In the genomic region with DNA sequence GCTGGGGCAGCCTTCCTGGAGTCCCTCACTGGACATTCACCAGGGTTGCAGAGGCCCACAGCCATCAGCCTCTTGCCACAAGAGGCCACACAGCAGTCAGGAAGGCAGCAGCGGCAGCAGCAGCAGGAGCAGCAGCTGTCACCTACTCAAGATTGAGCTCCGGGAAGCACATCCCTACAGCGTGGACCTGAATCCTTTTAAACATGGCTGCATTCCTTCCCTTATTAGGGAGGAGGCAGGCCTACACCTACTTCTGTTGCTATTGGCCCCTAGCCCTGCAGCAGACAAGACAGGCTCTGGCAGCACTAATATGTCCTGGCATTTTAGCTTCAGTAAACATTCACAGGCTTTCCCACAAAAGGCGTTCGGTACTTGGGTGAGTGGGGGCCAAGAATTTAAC, we compare ENCODE assay signal across 9 mouse cellular contexts. TPM values are rescaled to one million over a fixed set of nuclear protein-coding genes. Genes with fewer than 3 reads are reported as not detected.
DNase-seq lines count a peak whose midpoint lies in the region; ATAC-seq and TF ChIP-seq lines count a peak whose summit lies in the region.
"Had no signal": no experiment of that assay in that cellular context is flagged by ENCODE, and none has a peak within 500 bp of the region (broad histone marks: within the 10 kb centered on the region; RNA-seq: fewer than 3 reads in every experiment).

No protein-coding gene starts in this region.

- 0 out of 2 replicates have a peak overlapping the region, but pooled peaks have one; percentile 1 for H3K4me2 ChIP-seq in kidney, embryonic 15.5 days
- no peak overlapping the region for H3K4me2 ChIP-seq in embryonic facial prominence, embryonic 11.5 days (ENCODE audit: low read depth, low read length)
- no peak overlapping the region for H3K4me2 ChIP-seq in intestine, embryonic 16.5 days (ENCODE audit: low read depth, low read length)

- no peaks in the 10 kb centered on the region for H3K9me3 ChIP-seq in kidney, embryonic 15.5 days (replicated peaks)
- no peaks in the 10 kb centered on the region for H3K9me3 ChIP-seq in ES-E14 (ENCODE audit: control insufficient read depth, insufficient read depth, low read depth, low read length)
- no peaks in the 10 kb centered on the region for H3K9me3 ChIP-seq in embryonic facial prominence, embryonic 11.5 days (replicated peaks; ENCODE audit: control insufficient read depth, low read length)
- no peaks in the 10 kb centered on the region for H3K9me3 ChIP-seq in intestine, embryonic 16.5 days (ENCODE audit: control insufficient read depth, low read length)

- H3K27ac ChIP-seq in kidney, embryonic 15.5 days: peak overlapping the region; percentile 100
- H3K27ac ChIP-seq in ES-E14 (ENCODE audit: insufficient read depth, low read depth, low read length, poor library complexity, severe bottlenecking): no peak overlapping the region; the same call in 1 of the 2 replicates
- no peak overlapping the region for H3K27ac ChIP-seq in embryonic facial prominence, embryonic 11.5 days (replicated peaks; ENCODE audit: low read depth, low read length)
- peak overlapping the region; percentile 98 for H3K27ac ChIP-seq in intestine, embryonic 16.5 days (ENCODE audit: low read length)

- H3K9ac ChIP-seq in kidney, embryonic 15.5 days: no peak overlapping the region; the same call in 1 of the 2 replicates
- H3K9ac ChIP-seq in ES-E14 (ENCODE audit: insufficient read depth, low read depth, low read length, poor library complexity, severe bottlenecking): peak overlapping the region; percentile 38; the same call in 1 of the 2 replicates
- H3K9ac ChIP-seq in embryonic facial prominence, embryonic 11.5 days (replicated peaks; ENCODE audit: low read length): 0 out of 2 replicates have a peak overlapping the region, but pooled peaks have one; percentile 18
- H3K9ac ChIP-seq in intestine, embryonic 16.5 days (ENCODE audit: low read depth, low read length): no peak overlapping the region; the same call in 1 of the 2 replicates

- WGBS in kidney, embryonic 15.5 days: 52% methylated on average over 5 of the region's 5 CpGs
- 54% methylated on average over 5 of the region's 5 CpGs for WGBS in embryonic facial prominence, embryonic 11.5 days
- 35% methylated on average over 5 of the region's 5 CpGs for WGBS in intestine, embryonic 16.5 days

- in situ Hi-C loops in ES-E14 (cut with MboI; ENCODE audit: low sequenced_read_pairs in 2 of 2, unreplicated experiment in 2 of 2): no loop called here

- peaks cover 41% of the 10 kb centered on the region for H3K4me1 ChIP-seq in kidney, embryonic 15.5 days
- H3K4me1 ChIP-seq in ES-E14 (ENCODE audit: control insufficient read depth in 2 of 2, insufficient read depth in 2 of 2, low read length in 2 of 2, poor library complexity in 1 of 2): peaks cover 2 to 32% of the 10 kb centered on the region in 2 experiments; a peak in 3 of 4 replicates
- H3K4me1 ChIP-seq in embryonic facial prominence, embryonic 11.5 days (ENCODE audit: control insufficient read depth, insufficient read depth, low read length): peaks cover 4% of the 10 kb centered on the region; the same call in 1 of the 2 replicates
- peaks cover 28% of the 10 kb centered on the region for H3K4me1 ChIP-seq in intestine, embryonic 16.5 days (ENCODE audit: control insufficient read depth, insufficient read depth, low read length)

- ATAC-seq in kidney, embryonic 15.5 days (replicated peaks; ENCODE audit: low FRiP score): no peak
- ATAC-seq in embryonic facial prominence, embryonic 11.5 days (replicated peaks; ENCODE audit: insufficient number of reproducible peaks, low FRiP score, low TSS enrichment, low read depth): no peak
- ATAC-seq in intestine, embryonic 16.5 days: no peak
- ATAC-seq: forebrain, embryonic 14.5 days had no signal

- peaks cover 67% of the 10 kb centered on the region for H3K36me3 ChIP-seq in kidney, embryonic 15.5 days
- H3K36me3 ChIP-seq in ES-E14 (ENCODE audit: control insufficient read depth, insufficient read depth, low read length, poor library complexity, severe bottlenecking): peaks cover 46% of the 10 kb centered on the region
- peaks cover 20% of the 10 kb centered on the region for H3K36me3 ChIP-seq in embryonic facial prominence, embryonic 11.5 days (replicated peaks; ENCODE audit: control insufficient read depth, insufficient read depth, low read depth, low read length)
- H3K36me3 ChIP-seq in intestine, embryonic 16.5 days (ENCODE audit: control insufficient read depth, insufficient read depth, low read length): peaks cover 25% of the 10 kb centered on the region

- no peak for DNase-seq in kidney, postnatal 14 days
- DNase-seq in ES-E14 (ENCODE audit: low read depth, low spot score): no peak
- no peak for DNase-seq in embryonic facial prominence, embryonic 11.5 days (ENCODE audit: low spot score)
- DNase-seq in thymus, postnatal 4 days: no peak
- DNase-seq in left cerebral cortex, postnatal 4 days: no peak
- DNase-seq in right cerebral cortex, postnatal 36 days (ENCODE audit: low spot score in 2 of 2): no peak

- intact Hi-C loops in left cerebral cortex, postnatal 4 days (cut with DNase I): no loop called here

- H3K27me3 ChIP-seq in kidney, embryonic 15.5 days: no peaks in the 10 kb centered on the region
- no peaks in the 10 kb centered on the region for H3K27me3 ChIP-seq in embryonic facial prominence, embryonic 11.5 days (ENCODE audit: control insufficient read depth, insufficient read depth, low read length)
- H3K27me3 ChIP-seq in intestine, embryonic 16.5 days (replicated peaks; ENCODE audit: control insufficient read depth, insufficient read depth, low read length): no peaks in the 10 kb centered on the region

- no peak overlapping the region for H3K4me3 ChIP-seq in kidney, embryonic 15.5 days (replicated peaks)
- H3K4me3 ChIP-seq in ES-E14 (ENCODE audit: insufficient read depth in 1 of 2, low read depth in 1 of 2, low read length in 2 of 2, poor library complexity in 1 of 2, severe bottlenecking in 1 of 2): no peak overlapping the region
- H3K4me3 ChIP-seq in embryonic facial prominence, embryonic 11.5 days (ENCODE audit: low read depth, low read length): no peak overlapping the region
- H3K4me3 ChIP-seq in intestine, embryonic 16.5 days (ENCODE audit: low read length): 0 out of 2 replicates have a peak overlapping the region, but pooled peaks have one; percentile 9

TF ChIP-seq in ES-E14, 5 proteins besides CTCF, POLR2A, EP300 and RAD21:
- TF ChIP-seq HCFC1 (IDR thresholded peaks at IDR 0.05; ENCODE audit: borderline replicate concordance, insufficient read depth, low read length) (no peak), MAFK (IDR thresholded peaks at IDR 0.05; ENCODE audit: insufficient read depth, low read depth, low read length) (no peak), CHD2 (IDR thresholded peaks at IDR 0.05; ENCODE audit: low read depth, low read length) (no peak), ZNF384 (IDR thresholded peaks at IDR 0.05; ENCODE audit: low read depth, low read length) (no peak), ZC3H11A (IDR thresholded peaks at IDR 0.05; ENCODE audit: borderline replicate concordance, low read depth, low read length) (no peak)
TF ChIP-seq in ES-E14: peak in this region for 0.

RNA-seq across cellular contexts. Expression of gene Myl6, which starts 3.7 kb away (rescaled TPM):
- polyA plus RNA-seq in kidney, embryonic 15.5 days (2015; fragmentation: Nextera tagmentation; extraction: Ambion mirVana): 1,170 and 1,259 TPM in 2 replicates
- 894 and 1,090 TPM in 2 replicates for total RNA-seq in ES-E14 (2012; rRNA removed)
- 678 and 740 TPM in 2 replicates for polyA plus RNA-seq in embryonic facial prominence, embryonic 11.5 days (2014; fragmentation: Nextera tagmentation; extraction: Ambion mirVana)
- 1,841 and 1,876 TPM in 2 replicates for polyA plus RNA-seq in intestine, embryonic 16.5 days (2015; fragmentation: Nextera tagmentation; extraction: Ambion mirVana)
- total RNA-seq in left cerebral cortex, postnatal 4 days (2021): 100 to 1,000 TPM; 499 to 509 TPM

RNA-seq across cellular contexts. Expression of gene Myl6b, which starts 8.3 kb away (rescaled TPM):
- 4.2 and 4.7 TPM in 2 replicates for polyA plus RNA-seq in kidney, embryonic 15.5 days (2015; fragmentation: Nextera tagmentation; extraction: Ambion mirVana)
- 2.0 and 3.7 TPM in 2 replicates for total RNA-seq in ES-E14 (2012; rRNA removed)
- 2.3 and 2.9 TPM in 2 replicates for polyA plus RNA-seq in embryonic facial prominence, embryonic 11.5 days (2014; fragmentation: Nextera tagmentation; extraction: Ambion mirVana)
- polyA plus RNA-seq in intestine, embryonic 16.5 days (2015; fragmentation: Nextera tagmentation; extraction: Ambion mirVana): 2.8 TPM in 2 replicates
- 10 to 100 TPM; 61.7 to 65.2 TPM for total RNA-seq in left cerebral cortex, postnatal 4 days (2021)

RNA-seq across cellular contexts. Expression of gene Smarcc2, which starts 31.2 kb away (rescaled TPM):
- 75.9 and 77.2 TPM in 2 replicates for polyA plus RNA-seq in kidney, embryonic 15.5 days (2015; fragmentation: Nextera tagmentation; extraction: Ambion mirVana)
- 18.9 and 22.8 TPM in 2 replicates for total RNA-seq in ES-E14 (2012; rRNA removed)
- 103 and 109 TPM in 2 replicates for polyA plus RNA-seq in embryonic facial prominence, embryonic 11.5 days (2014; fragmentation: Nextera tagmentation; extraction: Ambion mirVana)
- polyA plus RNA-seq in intestine, embryonic 16.5 days (2015; fragmentation: Nextera tagmentation; extraction: Ambion mirVana): 46.6 and 51.1 TPM in 2 replicates
- 100 to 1,000 TPM; 295 to 311 TPM for total RNA-seq in left cerebral cortex, postnatal 4 days (2021)

RNA-seq across cellular contexts. Expression of gene Esyt1, which starts 35.4 kb away (rescaled TPM):
- polyA plus RNA-seq in kidney, embryonic 15.5 days (2015; fragmentation: Nextera tagmentation; extraction: Ambion mirVana): 19.4 and 22.8 TPM in 2 replicates
- total RNA-seq in ES-E14 (2012; rRNA removed): 62.7 and 135 TPM in 2 replicates
- polyA plus RNA-seq in embryonic facial prominence, embryonic 11.5 days (2014; fragmentation: Nextera tagmentation; extraction: Ambion mirVana): 12.5 and 15.8 TPM in 2 replicates
- 24.4 and 25.7 TPM in 2 replicates for polyA plus RNA-seq in intestine, embryonic 16.5 days (2015; fragmentation: Nextera tagmentation; extraction: Ambion mirVana)
- total RNA-seq in left cerebral cortex, postnatal 4 days (2021): 10 to 100 TPM; 13.7 to 16.3 TPM

RNA-seq across cellular contexts. Expression of gene Zc3h10, which starts 57.3 kb away (rescaled TPM):
- polyA plus RNA-seq in kidney, embryonic 15.5 days (2015; fragmentation: Nextera tagmentation; extraction: Ambion mirVana): 16.2 and 17.7 TPM in 2 replicates
- total RNA-seq in ES-E14 (2012; rRNA removed): 18.8 and 19.5 TPM in 2 replicates
- polyA plus RNA-seq in embryonic facial prominence, embryonic 11.5 days (2014; fragmentation: Nextera tagmentation; extraction: Ambion mirVana): 13.6 and 15.0 TPM in 2 replicates
- 13.3 and 13.6 TPM in 2 replicates for polyA plus RNA-seq in intestine, embryonic 16.5 days (2015; fragmentation: Nextera tagmentation; extraction: Ambion mirVana)
- 10 to 100 TPM; 14.0 to 15.2 TPM for total RNA-seq in left cerebral cortex, postnatal 4 days (2021)

Comparison
In these comparisons a context has a peak if more than half of its experiments do, and no peak if none do; other contexts are left out.
1. H3K27ac ChIP-seq: peak in kidney, embryonic 15.5 days (single experiment) and intestine, embryonic 16.5 days (single experiment); none in ES-E14 (single experiment) and embryonic facial prominence, embryonic 11.5 days (single experiment).
2. H3K9ac ChIP-seq: peak in ES-E14 (single experiment) and embryonic facial prominence, embryonic 11.5 days (single experiment); none in kidney, embryonic 15.5 days (single experiment) and intestine, embryonic 16.5 days (single experiment).